Mouse (Mus musculus): ENCODE measurements around the gene Ubfd1.

- TF ChIP-seq CTCF (IDR thresholded peaks at IDR 0.05; ENCODE audit: insufficient read depth, low read depth, low read length), result no peak
- TF ChIP-seq POLR2A (IDR thresholded peaks at IDR 0.05; ENCODE audit: insufficient read depth, low read depth, low read length), result peak; percentile 58; the same call in 1 of the 2 replicates
Observed at GRCm38 (mm10) chr7:122066945-122067516, at the start of gene Ubfd1, which contains the start of gene Ears2.
